Mouse (Mus musculus): ENCODE results near the gene Gm17364. TPM values are rescaled to one million over a fixed set of nuclear protein-coding genes. Genes with fewer than 3 reads are reported as not detected.

Gm17364 gene
- total and polyA plus RNA-seq, 3 experiments, result not detected

DNA sequence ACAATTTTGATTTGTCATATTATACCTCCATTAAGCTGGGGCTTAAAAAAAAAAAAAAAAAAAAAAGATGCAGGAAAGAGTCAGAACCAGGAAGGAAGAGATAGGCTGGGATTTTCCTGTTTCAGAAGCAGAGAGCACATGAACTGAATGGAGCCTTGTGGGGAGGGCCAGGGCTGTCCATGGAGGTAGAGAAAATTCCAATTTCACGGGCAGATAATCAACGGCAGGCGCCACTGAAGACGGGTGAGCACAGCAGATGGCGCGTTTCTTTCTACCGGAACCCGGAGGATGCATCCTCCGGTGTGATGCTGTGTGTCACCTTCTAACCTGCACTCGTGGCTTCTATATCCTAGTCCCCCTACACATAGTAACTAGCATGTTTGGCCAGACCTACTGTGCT is 22.6 kb upstream of the Gm17364 start:
- Histone ChIP-seq H3K9ac (ENCODE audit: control insufficient read depth, low read depth, low read length, poor library complexity, severe bottlenecking) (no peak overlapping the region), H3K9me3 (replicated peaks; ENCODE audit: insufficient read depth, low read length) (no peaks in the 10 kb centered on the region), H3K36me3 (ENCODE audit: control insufficient read depth in 1 of 2, insufficient read depth in 2 of 2, low read length in 2 of 2) (no peaks in the 10 kb centered on the region), H3K4me1 (ENCODE audit: control insufficient read depth in 1 of 2, insufficient read depth in 2 of 2, low read length in 2 of 2) (no peaks in the 10 kb centered on the region), H3K79me2 (ENCODE audit: control insufficient read depth, insufficient read depth, low read length, poor library complexity) (no peaks in the 10 kb centered on the region), H3K4me3 (ENCODE audit: control insufficient read depth in 1 of 2, insufficient read depth in 1 of 2, low read depth in 2 of 2, low read length in 2 of 2) (no peak overlapping the region), H3K27me3 (ENCODE audit: control insufficient read depth in 1 of 2, insufficient read depth in 2 of 2, low read length in 2 of 2) (peaks cover 0 to 2% of the 10 kb centered on the region in 2 experiments; a peak in 3 of 4 replicates), H3K27ac (ENCODE audit: control insufficient read depth, low read depth, low read length) (no peak overlapping the region)
- TF ChIP-seq USF1 (IDR thresholded peaks at IDR 0.05; ENCODE audit: low read depth, low read length) (no peak), MAZ (IDR thresholded peaks at IDR 0.05; ENCODE audit: low read depth, low read length) (no peak), MYB (IDR thresholded peaks at IDR 0.05; ENCODE audit: low read depth, low read length) (no peak), EP300 (IDR thresholded peaks at IDR 0.05; ENCODE audit: low read depth in 1 of 2, low read length in 2 of 2) (no peak), ETS1 (IDR thresholded peaks at IDR 0.05; ENCODE audit: low read depth, low read length) (no peak), CHD1 (IDR thresholded peaks at IDR 0.05; ENCODE audit: low read depth, low read length) (no peak), HCFC1 (IDR thresholded peaks at IDR 0.05; ENCODE audit: low read depth, low read length) (no peak), RAD21 (IDR thresholded peaks at IDR 0.05; ENCODE audit: low read depth, low read length) (no peak), POLR2A (IDR thresholded peaks at IDR 0.05; ENCODE audit: control insufficient read depth in 1 of 2, insufficient read depth in 1 of 2, low read depth in 1 of 2, low read length in 2 of 2, poor library complexity in 1 of 2) (no peak), SMC3 (IDR thresholded peaks at IDR 0.05; ENCODE audit: low read depth, low read length) (no peak), ZKSCAN1 (IDR thresholded peaks at IDR 0.05; ENCODE audit: low read depth, low read length) (no peak), JUND (IDR thresholded peaks at IDR 0.05; ENCODE audit: low read depth, low read length) (no peak), POLR2AphosphoS5 (IDR thresholded peaks at IDR 0.05; ENCODE audit: borderline replicate concordance, low read depth, low read length) (no peak), E2F4 (IDR thresholded peaks at IDR 0.05; ENCODE audit: borderline replicate concordance, low read depth, low read length) (no peak), MAFK (IDR thresholded peaks at IDR 0.05; ENCODE audit: borderline replicate concordance, low read depth, low read length) (no peak)
- no peak for DNase-seq (ENCODE audit: low read depth, low spot score)

DNA sequence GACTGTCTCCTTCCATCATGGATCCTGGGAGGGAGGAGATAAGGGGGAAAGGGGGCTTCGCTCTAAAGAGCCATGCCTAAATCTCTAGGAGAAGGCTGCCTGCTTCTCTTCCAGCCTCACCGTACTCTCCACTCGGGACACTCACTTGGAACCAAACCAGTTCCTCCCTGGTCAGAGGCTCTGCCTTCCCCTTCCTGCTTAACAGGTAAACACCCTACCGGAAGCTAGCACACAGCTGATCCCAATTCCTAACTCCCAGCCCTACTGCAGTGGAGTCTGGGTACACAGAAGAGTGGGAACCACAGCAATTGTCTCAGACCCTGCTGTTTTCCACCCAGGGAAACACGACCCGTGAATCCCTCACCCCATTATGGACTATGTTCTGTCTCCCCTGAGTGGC is 22.1 kb upstream of the Gm17364 start:
- TF ChIP-seq JUND (IDR thresholded peaks at IDR 0.05; ENCODE audit: low read depth, low read length) (no peak), MYB (IDR thresholded peaks at IDR 0.05; ENCODE audit: low read depth, low read length) (no peak), ZC3H11A (IDR thresholded peaks at IDR 0.05; ENCODE audit: low read depth, low read length) (no peak), RAD21 (IDR thresholded peaks at IDR 0.05; ENCODE audit: low read depth, low read length) (no peak), GATA1 (IDR thresholded peaks at IDR 0.05; ENCODE audit: low read depth, low read length) (no peak)
- no peak overlapping the region for H3K4me3 ChIP-seq (ENCODE audit: control insufficient read depth in 1 of 2, insufficient read depth in 1 of 2, low read depth in 2 of 2, low read length in 2 of 2)
- no peak overlapping the region for H3K27ac ChIP-seq (ENCODE audit: control insufficient read depth, low read depth, low read length)

More for the DNA sequence above, 22.1 kb upstream of the Gm17364 start:
- Histone ChIP-seq H3K9ac (ENCODE audit: control insufficient read depth, low read depth, low read length, poor library complexity, severe bottlenecking) (no peak overlapping the region), H3K4me1 (ENCODE audit: control insufficient read depth in 1 of 2, insufficient read depth in 2 of 2, low read length in 2 of 2) (no peaks in the 10 kb centered on the region), H3K36me3 (ENCODE audit: control insufficient read depth in 1 of 2, insufficient read depth in 2 of 2, low read length in 2 of 2) (no peaks in the 10 kb centered on the region), H3K79me2 (ENCODE audit: control insufficient read depth, insufficient read depth, low read length, poor library complexity) (no peaks in the 10 kb centered on the region), H3K9me3 (replicated peaks; ENCODE audit: insufficient read depth, low read length) (no peaks in the 10 kb centered on the region), H3K27me3 (ENCODE audit: control insufficient read depth in 1 of 2, insufficient read depth in 2 of 2, low read length in 2 of 2) (peaks cover 0 to 2% of the 10 kb centered on the region in 2 experiments; a peak in 3 of 4 replicates)
- no peak for DNase-seq (ENCODE audit: low read depth, low spot score)
